Mouse (Mus musculus): ENCODE measurements around the gene Med20. TPM values are rescaled to one million over a fixed set of nuclear protein-coding genes. Genes with fewer than 3 reads are reported as not detected.

Gene Med20
- 8.6 TPM for polyA plus RNA-seq (2014; fragmentation: Illumina TruSeq; extraction: RNeasy Lipid Tissue Mini Kit (QIAGEN cat#74804); ENCODE audit: low read depth, low replicate concordance)

GRCm38 (mm10) chr17:47610849-47611660, at the start of gene Med20, which contains the start of the genes Bysl and Gm20517:
Med20 (plus strand) TSS chr17:47611582.
Bysl (minus strand) TSS chr17:47611492.
Gm20517 (plus strand) TSS chr17:47611589.

GRCm38 (mm10) chr17:47630678-47631065, 19.3 kb downstream of the Med20 start, which contains the start of gene Usp49:
Usp49 (plus strand) TSS chr17:47630690.

Other genes starting within 250 kb of the Med20 start
- 47.8 TPM for gene Mrps10, start 242.7 kb upstream of the Med20 start, polyA plus RNA-seq (2014; fragmentation: Illumina TruSeq; extraction: RNeasy Lipid Tissue Mini Kit (QIAGEN cat#74804); ENCODE audit: low read depth, low replicate concordance)
- gene Guca1b, start 226.2 kb upstream of the Med20 start, polyA plus RNA-seq (2014; fragmentation: Illumina TruSeq; extraction: RNeasy Lipid Tissue Mini Kit (QIAGEN cat#74804); ENCODE audit: low read depth, low replicate concordance) = not detected
- gene Guca1a, start 211.0 kb upstream of the Med20 start, polyA plus RNA-seq (2014; fragmentation: Illumina TruSeq; extraction: RNeasy Lipid Tissue Mini Kit (QIAGEN cat#74804); ENCODE audit: low read depth, low replicate concordance) = not detected
- 1.0 TPM for gene AI661453, start 175.0 kb upstream of the Med20 start, polyA plus RNA-seq (2014; fragmentation: Illumina TruSeq; extraction: RNeasy Lipid Tissue Mini Kit (QIAGEN cat#74804); ENCODE audit: low read depth, low replicate concordance)
- 6.5 TPM for gene 1700001C19Rik, start 174.2 kb upstream of the Med20 start, polyA plus RNA-seq (2014; fragmentation: Illumina TruSeq; extraction: RNeasy Lipid Tissue Mini Kit (QIAGEN cat#74804); ENCODE audit: low read depth, low replicate concordance)
- 2.4 TPM for gene Taf8, start 109.3 kb upstream of the Med20 start, polyA plus RNA-seq (2014; fragmentation: Illumina TruSeq; extraction: RNeasy Lipid Tissue Mini Kit (QIAGEN cat#74804); ENCODE audit: low read depth, low replicate concordance)
- 3.1 TPM for gene Ccnd3, start 106.5 kb upstream of the Med20 start, polyA plus RNA-seq (2014; fragmentation: Illumina TruSeq; extraction: RNeasy Lipid Tissue Mini Kit (QIAGEN cat#74804); ENCODE audit: low read depth, low replicate concordance)
- 1.1 TPM for gene Bysl, start 90 bp upstream of the Med20 start, polyA plus RNA-seq (2014; fragmentation: Illumina TruSeq; extraction: RNeasy Lipid Tissue Mini Kit (QIAGEN cat#74804); ENCODE audit: low read depth, low replicate concordance)
- gene Gm20517, start within 50 bp of the Med20 start, polyA plus RNA-seq (2014; fragmentation: Illumina TruSeq; extraction: RNeasy Lipid Tissue Mini Kit (QIAGEN cat#74804); ENCODE audit: low read depth, low replicate concordance) = 0.32 TPM
- 1.2 TPM for gene Usp49, start 19.1 kb downstream of the Med20 start, polyA plus RNA-seq (2014; fragmentation: Illumina TruSeq; extraction: RNeasy Lipid Tissue Mini Kit (QIAGEN cat#74804); ENCODE audit: low read depth, low replicate concordance)
- gene Tomm6, start 76.8 kb downstream of the Med20 start, polyA plus RNA-seq (2014; fragmentation: Illumina TruSeq; extraction: RNeasy Lipid Tissue Mini Kit (QIAGEN cat#74804); ENCODE audit: low read depth, low replicate concordance) = 32.8 TPM
- gene Frs3, start 77.4 kb downstream of the Med20 start, polyA plus RNA-seq (2014; fragmentation: Illumina TruSeq; extraction: RNeasy Lipid Tissue Mini Kit (QIAGEN cat#74804); ENCODE audit: low read depth, low replicate concordance) = 0.79 TPM
- not detected for gene Gm21981, start 82.9 kb downstream of the Med20 start, polyA plus RNA-seq (2014; fragmentation: Illumina TruSeq; extraction: RNeasy Lipid Tissue Mini Kit (QIAGEN cat#74804); ENCODE audit: low read depth, low replicate concordance)
- gene Prickle4, start 83.2 kb downstream of the Med20 start, polyA plus RNA-seq (2014; fragmentation: Illumina TruSeq; extraction: RNeasy Lipid Tissue Mini Kit (QIAGEN cat#74804); ENCODE audit: low read depth, low replicate concordance) = not detected
- gene Pgc, start 115.3 kb downstream of the Med20 start, polyA plus RNA-seq (2014; fragmentation: Illumina TruSeq; extraction: RNeasy Lipid Tissue Mini Kit (QIAGEN cat#74804); ENCODE audit: low read depth, low replicate concordance) = not detected
- 0.77 TPM for gene Tfeb, start 125.4 kb downstream of the Med20 start, polyA plus RNA-seq (2014; fragmentation: Illumina TruSeq; extraction: RNeasy Lipid Tissue Mini Kit (QIAGEN cat#74804); ENCODE audit: low read depth, low replicate concordance)
- gene Mdfi, start 223.1 kb downstream of the Med20 start, polyA plus RNA-seq (2014; fragmentation: Illumina TruSeq; extraction: RNeasy Lipid Tissue Mini Kit (QIAGEN cat#74804); ENCODE audit: low read depth, low replicate concordance) = not detected

All from liver, adult 10 weeks (tissue).